Mouse (Mus musculus) right cerebral cortex, postnatal 36 days (tissue): Measurements from ENCODE around the gene 1700029P11Rik.
A peak's percentile ranks its signal among the peaks of the same experiment; 100 is the strongest.

Experiments
- DNase-seq, 2 experiments: peaks; one replicate each; pipeline ENCODE4 v3.0.0; 2022; ENCODE audit warnings: low spot score in 2 of 2, mixed read lengths in 1 of 2

The 1700029P11Rik gene

GRCm38 (mm10) chr15:82014745-82015391 is 34.5 kb downstream of the 1700029P11Rik start:
- DNase-seq, result no peak

GRCm38 (mm10) chr15:82015392-82016100 is 35.2 kb downstream of the 1700029P11Rik start:
- DNase-seq, result peak; percentile 9 to 25

GRCm38 (mm10) chr15:82016101-82016808 is 35.9 kb downstream of the 1700029P11Rik start:
- peak; percentile 99 for DNase-seq

- DNase-seq, result no peak
Measured at GRCm38 (mm10) chr15:82016830-82017229, 36.5 kb downstream of the 1700029P11Rik start.

GRCm38 (mm10) chr15:82017461-82017860 is 37.1 kb downstream of the 1700029P11Rik start:
- no peak for DNase-seq

- DNase-seq, result no peak
Measured at GRCm38 (mm10) chr15:82019288-82019687, 38.9 kb downstream of the 1700029P11Rik start.

- no peak for DNase-seq
Measured at GRCm38 (mm10) chr15:82022535-82023088, 42.3 kb downstream of the 1700029P11Rik start.

- no peak for DNase-seq
Measured at GRCm38 (mm10) chr15:82023965-82024635, 43.8 kb downstream of the 1700029P11Rik start.

GRCm38 (mm10) chr15:82027276-82027675 is 46.9 kb downstream of the 1700029P11Rik start:
- DNase-seq, result no peak

GRCm38 (mm10) chr15:82027726-82028125 is 47.4 kb downstream of the 1700029P11Rik start:
- no peak for DNase-seq
